Mouse (Mus musculus) left cerebral cortex, adult 2 months (tissue): Measurements from ENCODE around the gene Cyp2t4. TPM values are rescaled to one million over a fixed set of nuclear protein-coding genes. Genes with fewer than 3 reads are reported as not detected.

Experiments
- DNase-seq, 2 experiments: peaks; one replicate each; pipeline ENCODE4 v3.0.0; 2021 to 2022; ENCODE audit warnings: low spot score in 2 of 2, mixed read lengths in 1 of 2; ENCODE audit errors: extremely low spot score in 1 of 2
- H3K27ac ChIP-seq: fragments of 200-600 bp; 2 replicates; pipeline ENCODE4 v1.8.1; 2022
- H3K4me3 ChIP-seq: fragments of 200-600 bp; 2 replicates; pipeline ENCODE4 v1.8.1; 2022
- CTCF ChIP-seq: fragments of 200-600 bp; IDR thresholded peaks from 2 replicates; pipeline ENCODE4 v1.8.1; 2022; ENCODE audit warnings: antibody characterized with exemption, mild to moderate bottlenecking, moderate library complexity
- intact Hi-C: fragments of 180-260 bp; cut with DNase I; formaldehyde crosslinking; loops from one replicate; pipeline ENCODE4 v1.15.1; 2025
- microRNA-seq, 2 experiments: library from miRNA; unstranded; fragments of <30 nt; microRNA quantifications; one replicate each; pipeline ENCODE4 v1.2.0; 2021
- total RNA-seq, 2 experiments: library from RNA; stranded (reverse); gene quantifications; 2 replicates each; pipeline ENCODE4 v1.2.3; 2021

The Cyp2t4 gene
- total RNA-seq, 2 experiments from 2014 or later = not detected

DNA sequence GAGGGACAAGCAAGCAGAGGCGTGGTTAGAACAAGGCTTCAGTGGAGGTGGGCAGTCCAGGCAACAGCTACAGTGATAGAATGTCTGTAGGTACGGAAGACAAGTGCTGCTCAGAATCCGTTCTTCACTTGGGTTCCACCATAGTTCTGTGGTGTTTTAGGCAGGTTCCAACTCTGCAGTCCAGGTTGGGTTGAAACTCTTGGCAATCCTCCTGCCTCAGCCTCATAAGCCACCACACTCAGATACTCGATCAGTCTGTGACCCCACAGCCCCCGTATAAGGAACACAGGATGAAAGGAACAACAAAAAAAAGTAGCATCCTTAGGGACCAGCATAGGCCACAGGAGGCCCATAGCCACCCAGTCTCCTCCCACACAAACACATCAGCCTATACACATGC lies 38.9 kb downstream of the Cyp2t4 start:
- no peak overlapping the region for H3K4me3 ChIP-seq
- intact Hi-C loops = no loop called here
- TF ChIP-seq CTCF = no peak
- no peak overlapping the region for H3K27ac ChIP-seq
- DNase-seq = no peak

GRCm38 (mm10) chr7:27193731-27194130 lies 40.2 kb downstream of the Cyp2t4 start:
- DNase-seq = no peak
- Histone ChIP-seq H3K27ac (no peak overlapping the region), H3K4me3 (no peak overlapping the region)
- TF ChIP-seq CTCF = no peak
- intact Hi-C loops = loop anchor here (2.0 kb wide), 3 partner anchors 13 to 33 kb away; partner anchors contain the start of genes Egln2, Gm21983 and Mia

GRCm38 (mm10) chr7:27195681-27196611 lies 42.4 kb downstream of the Cyp2t4 start, which contains the start of the genes BC024978 and Snrpa:
Gene BC024978, plus strand, starts transcription at chr7:27195781.
Gene Snrpa, minus strand, starts transcription at chr7:27196271.
- H3K27ac ChIP-seq = peak within 1 kb of the TSS; percentile 95
- TF ChIP-seq CTCF = no peak
- peak within 1 kb of the TSS; percentile 89 for H3K4me3 ChIP-seq
- DNase-seq = peak; percentile 89 to 96
- intact Hi-C loops = loop anchor here (2.0 kb wide), 3 partner anchors 15 to 31 kb away; partner anchors contain the start of genes Egln2, Gm21983 and Mia

DNA sequence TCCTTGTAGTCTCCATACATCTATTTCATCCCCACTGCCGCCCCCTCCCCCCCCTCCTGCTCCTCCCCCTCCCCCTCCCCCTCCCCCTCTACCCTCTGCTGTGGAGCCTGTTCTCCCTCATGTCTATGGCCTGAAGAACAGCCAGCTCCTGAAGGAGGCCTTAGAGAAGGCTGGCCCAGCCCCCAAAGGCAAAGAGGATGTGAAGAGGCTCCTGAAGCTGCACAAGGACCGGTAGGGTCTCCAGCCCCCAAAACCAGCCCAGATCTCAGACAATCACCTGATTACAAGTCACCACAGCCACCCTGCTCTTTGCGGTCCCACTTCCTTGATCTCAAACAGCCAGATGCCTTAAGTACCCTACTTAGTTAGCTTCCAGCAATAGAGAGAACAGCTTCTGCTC lies 43.6 kb downstream of the Cyp2t4 start:
- no peak for TF ChIP-seq CTCF
- Histone ChIP-seq H3K27ac (no peak overlapping the region), H3K4me3 (no peak overlapping the region)
- intact Hi-C loops = no loop called here
- no peak for DNase-seq

GRCm38 (mm10) chr7:27197634-27198033 lies 44.1 kb downstream of the Cyp2t4 start:
- Histone ChIP-seq H3K4me3 (no peak overlapping the region), H3K27ac (no peak overlapping the region)
- no peak for TF ChIP-seq CTCF
- no peak for DNase-seq
- intact Hi-C loops = no loop called here

DNA sequence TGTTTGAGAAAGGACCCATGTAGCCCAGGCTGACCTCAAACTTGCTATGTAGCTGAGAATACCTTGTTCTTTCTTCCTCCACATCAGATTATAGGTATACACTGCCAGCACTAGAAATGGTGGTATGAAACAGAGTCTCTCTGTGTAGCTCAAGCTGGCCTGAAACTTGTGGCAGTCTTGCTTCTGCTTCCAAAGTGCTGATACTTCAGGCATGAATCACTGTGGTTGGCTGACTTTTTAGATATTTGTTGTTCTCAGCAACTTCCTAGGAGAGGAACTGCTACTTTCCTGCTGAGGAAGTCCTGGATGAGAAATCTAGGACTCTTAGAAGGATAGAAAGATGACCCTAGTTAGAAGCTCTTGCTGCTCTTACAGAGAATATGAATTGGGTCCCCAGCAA lies 44.8 kb downstream of the Cyp2t4 start:
- TF ChIP-seq CTCF = no peak
- Histone ChIP-seq H3K4me3 (no peak overlapping the region), H3K27ac (no peak overlapping the region)
- DNase-seq = no peak
- intact Hi-C loops = no loop called here

- DNase-seq = no peak
- no peak for TF ChIP-seq CTCF
- intact Hi-C loops = no loop called here
- H3K27ac ChIP-seq = no peak overlapping the region
- no peak overlapping the region for H3K4me3 ChIP-seq
Observed at GRCm38 (mm10) chr7:27198779-27199178, 45.3 kb downstream of the Cyp2t4 start.

- Histone ChIP-seq H3K4me3 (no peak overlapping the region), H3K27ac (no peak overlapping the region)
- DNase-seq = no peak
- intact Hi-C loops = no loop called here
- TF ChIP-seq CTCF = no peak
Observed at GRCm38 (mm10) chr7:27203730-27204449, 50.4 kb downstream of the Cyp2t4 start.

Small RNA genes lying within 50 kb of the gene (microRNA-seq; reads per million reads assigned to microRNA genes)
- gene Mir1191 (0 reads per million in 2 experiments), gene Mir3101 (0.24 to 0.97 reads per million in 2 experiments)

Other genes with a start within 250 kb of the Cyp2t4 start
- not detected for gene Cyp2a22, start 214.3 kb upstream of the Cyp2t4 start, total RNA-seq
- gene Cyp2a12, start 124.6 kb upstream of the Cyp2t4 start, total RNA-seq = not detected
- gene Cyp2f2, start 33.8 kb upstream of the Cyp2t4 start, total RNA-seq = not detected
- gene Egln2, start 13.1 kb downstream of the Cyp2t4 start, total RNA-seq = 100 to 1,000 TPM in 1 of 2 experiments, 10 to 100 TPM in 1; 92.8 to 109 TPM
- gene Rab4b, start 25.2 kb downstream of the Cyp2t4 start, total RNA-seq = 10 to 100 TPM; 89.7 to 93.2 TPM
- not detected for gene Gm21983, start 27.4 kb downstream of the Cyp2t4 start, total RNA-seq
- 1 to 10 TPM in 1 of 2 experiments, under 1 TPM in 1; 0.68 to 1.6 TPM for gene Mia, start 27.4 kb downstream of the Cyp2t4 start, total RNA-seq
- 10 to 100 TPM; 21.6 to 26.1 TPM for gene BC024978, start 42.1 kb downstream of the Cyp2t4 start, total RNA-seq
- 10 to 100 TPM; 85.1 to 86.5 TPM for gene Snrpa, start 42.6 kb downstream of the Cyp2t4 start, total RNA-seq
- gene Itpkc, start 74.9 kb downstream of the Cyp2t4 start, total RNA-seq = 10 to 100 TPM; 11.7 to 12.6 TPM
- gene Coq8b, start 79.3 kb downstream of the Cyp2t4 start, total RNA-seq = 10 to 100 TPM; 35.4 to 36.2 TPM
- 100 to 1,000 TPM; 117 to 135 TPM for gene Numbl, start 104.7 kb downstream of the Cyp2t4 start, total RNA-seq
- 10 to 100 TPM; 48.1 to 51.2 TPM for gene Ltbp4, start 184.0 kb downstream of the Cyp2t4 start, total RNA-seq
- gene Shkbp1, start 202.3 kb downstream of the Cyp2t4 start, total RNA-seq = 10 to 100 TPM; 23.2 to 40.3 TPM
- not detected for gene Gm20479, start 203.7 kb downstream of the Cyp2t4 start, total RNA-seq